Mouse (Mus musculus) ES-Bruce4 (cell line): ENCODE data around the gene Kif3b.
"Not testable (repeated sequence)": the region's sequence is repeated elsewhere in the genome, so short reads cannot be mapped to it uniquely, and the experiment has no call there.

Experiments
- CTCF ChIP-seq: IDR thresholded peaks from one replicate; pipeline ENCODE4 v1.8.1; 2011; ENCODE audit warnings: low read depth, low read length
- POLR2A ChIP-seq: IDR thresholded peaks from one replicate; pipeline ENCODE4 v1.8.1; 2011; ENCODE audit warnings: low read length; ENCODE audit not compliant: insufficient read depth

- TF ChIP-seq POLR2A, CTCF: not testable (repeated sequence)
Observed at GRCm38 (mm10) chr2:153270231-153270915, 20.8 kb upstream of the Kif3b start.
